Mouse (Mus musculus) lung, postnatal 0 days (tissue): ENCODE measurements at regions not wholly inside any gene's neighbourhood (a gene's known extent, or its start where the extent isn't known, plus 50 kb on each side); places are given as distances from the start of the nearest gene placed in this dataset.

Source experiments
- CTCF ChIP-seq: IDR thresholded peaks from 2 replicates; pipeline ENCODE4 v1.5.1; 2016; ENCODE audit warnings: antibody characterized with exemption, mild to moderate bottlenecking
- EP300 ChIP-seq: IDR thresholded peaks from 2 replicates; pipeline ENCODE4 v1.6.1; 2016; ENCODE audit warnings: antibody characterized with exemption, mild to moderate bottlenecking, control low read depth

- TF ChIP-seq CTCF (peak; percentile 82), EP300 (no peak)
Observed at GRCm38 (mm10) chr16:85677027-85677426, 123.8 kb upstream of the Cyyr1 start.
